Mouse (Mus musculus): ENCODE measurements around the gene Dlx5.

DNA sequence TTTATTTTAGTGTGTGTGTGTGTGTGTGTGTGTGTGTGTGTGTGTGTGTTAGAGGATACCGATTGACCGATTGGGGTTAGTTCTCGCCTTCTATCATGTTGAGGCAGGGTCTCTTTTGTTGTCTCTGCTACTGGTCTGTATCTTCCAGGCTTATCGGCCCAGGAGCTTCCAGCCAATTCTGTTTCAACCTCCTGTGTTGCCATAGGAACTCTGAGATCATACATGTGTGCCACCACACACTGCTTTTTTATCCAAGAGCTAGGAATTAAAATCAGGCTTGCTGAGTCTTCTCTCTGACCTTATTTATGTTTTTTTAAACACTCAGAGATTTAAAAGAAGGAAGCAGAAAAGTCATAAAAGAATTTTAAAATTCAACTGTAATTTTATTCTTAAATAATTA lies 49.6 kb upstream of the Dlx5 start:
- no peak for TF ChIP-seq GATA1 (IDR thresholded peaks at IDR 0.05; ENCODE audit: low read length)
- TF ChIP-seq TAL1 (IDR thresholded peaks at IDR 0.05; ENCODE audit: low read length) = no peak

Measured in erythroblast, embryonic 14.5 days (primary cell).